Mouse (Mus musculus): Measurements from ENCODE around the gene Olfr104-ps. TPM values are rescaled to one million over a fixed set of nuclear protein-coding genes. Genes with fewer than 3 reads are reported as not detected.

The Olfr104-ps gene
- total RNA-seq (2015) (not detected in 2 replicates), total RNA-seq (2017) (not detected in 2 replicates)

GRCm38 (mm10) chr17:37359282-37359681 is at the start of gene Olfr104-ps:
Olfr104-ps (plus strand) TSS chr17:37359582.
- no peak for ATAC-seq (ENCODE audit: poor library complexity, severe bottlenecking)

GRCm38 (mm10) chr17:37310146-37310699 is 49.2 kb upstream of the Olfr104-ps start:
- no peak for ATAC-seq (ENCODE audit: poor library complexity, severe bottlenecking)

GRCm38 (mm10) chr17:37316954-37317353 is 42.4 kb upstream of the Olfr104-ps start, which contains the start of gene Olfr102:
Olfr102 (minus strand) TSS chr17:37317054.
- no peak for ATAC-seq (ENCODE audit: poor library complexity, severe bottlenecking)

GRCm38 (mm10) chr17:37339598-37339997 is 19.8 kb upstream of the Olfr104-ps start, which contains the start of gene Olfr103:
Olfr103 (minus strand) TSS chr17:37339698.
- ATAC-seq (ENCODE audit: poor library complexity, severe bottlenecking): no peak

- no peak for ATAC-seq (ENCODE audit: poor library complexity, severe bottlenecking)
Measured at GRCm38 (mm10) chr17:37378733-37379132, 19.4 kb downstream of the Olfr104-ps start, which contains the start of gene Olfr105-ps. Olfr105-ps (plus strand) TSS chr17:37379033.

- no peak for ATAC-seq (ENCODE audit: poor library complexity, severe bottlenecking)
Measured at GRCm38 (mm10) chr17:37390093-37390492, 30.7 kb downstream of the Olfr104-ps start, which contains the start of gene Olfr106-ps. Olfr106-ps (plus strand) TSS chr17:37390393.

- no peak for ATAC-seq (ENCODE audit: poor library complexity, severe bottlenecking)
Measured at GRCm38 (mm10) chr17:37398926-37399325, 39.5 kb downstream of the Olfr104-ps start, which contains the start of gene Olfr107. Olfr107 (plus strand) TSS chr17:37399226.

- no peak for ATAC-seq (ENCODE audit: poor library complexity, severe bottlenecking)
Measured at GRCm38 (mm10) chr17:37413380-37413779, 54.0 kb downstream of the Olfr104-ps start.

Other genes starting within 250 kb of the Olfr104-ps start
- not detected in 2 replicates for gene Olfr92, start 239.5 kb upstream of the Olfr104-ps start, total RNA-seq (2015)
- gene Olfr92, start 239.5 kb upstream of the Olfr104-ps start, total RNA-seq (2017): not detected in 2 replicates
- not detected in 2 replicates for gene Olfr93, start 198.1 kb upstream of the Olfr104-ps start, total RNA-seq (2015)
- gene Olfr93, start 198.1 kb upstream of the Olfr104-ps start, total RNA-seq (2017): not detected in 2 replicates
- not detected in 2 replicates for gene Ubd, start 165.7 kb upstream of the Olfr104-ps start, total RNA-seq (2015)
- 0.40 TPM in 1 of 2 replicates, not detected in the other for gene Ubd, start 165.7 kb upstream of the Olfr104-ps start, total RNA-seq (2017)
- not detected in 2 replicates for gene Olfr94, start 158.6 kb upstream of the Olfr104-ps start, total RNA-seq (2015)
- not detected in 2 replicates for gene Olfr94, start 158.6 kb upstream of the Olfr104-ps start, total RNA-seq (2017)
- gene Olfr95, start 146.5 kb upstream of the Olfr104-ps start, total RNA-seq (2015): not detected in 2 replicates
- 0.04 TPM in 1 of 2 replicates, not detected in the other for gene Olfr95, start 146.5 kb upstream of the Olfr104-ps start, total RNA-seq (2017)
- gene Olfr96, start 139.4 kb upstream of the Olfr104-ps start, total RNA-seq (2015): not detected in 2 replicates
- gene Olfr96, start 139.4 kb upstream of the Olfr104-ps start, total RNA-seq (2017): not detected in 2 replicates
- gene Olfr97, start 122.3 kb upstream of the Olfr104-ps start, total RNA-seq (2015): not detected in 2 replicates
- not detected in 2 replicates for gene Olfr97, start 122.3 kb upstream of the Olfr104-ps start, total RNA-seq (2017)
- gene Olfr98, start 95.8 kb upstream of the Olfr104-ps start, total RNA-seq (2015): not detected in 2 replicates
- gene Olfr98, start 95.8 kb upstream of the Olfr104-ps start, total RNA-seq (2017): not detected in 2 replicates
- 17.4 and 20.9 TPM in 2 replicates for gene H2-M3, start 89.4 kb upstream of the Olfr104-ps start, total RNA-seq (2015)
- gene H2-M3, start 89.4 kb upstream of the Olfr104-ps start, total RNA-seq (2017): 42.3 and 45.1 TPM in 2 replicates
- gene Olfr99, start 76.1 kb upstream of the Olfr104-ps start, total RNA-seq (2015): not detected in 2 replicates
- gene Olfr99, start 76.1 kb upstream of the Olfr104-ps start, total RNA-seq (2017): not detected in 2 replicates
- gene Olfr101, start 55.3 kb upstream of the Olfr104-ps start, total RNA-seq (2015): not detected in 2 replicates
- gene Olfr101, start 55.3 kb upstream of the Olfr104-ps start, total RNA-seq (2017): not detected in 2 replicates
- gene Olfr102, start 42.5 kb upstream of the Olfr104-ps start, total RNA-seq (2015): not detected in 2 replicates
- gene Olfr102, start 42.5 kb upstream of the Olfr104-ps start, total RNA-seq (2017): not detected in 2 replicates
- gene Olfr103, start 19.9 kb upstream of the Olfr104-ps start, total RNA-seq (2015): not detected in 2 replicates
- not detected in 2 replicates for gene Olfr103, start 19.9 kb upstream of the Olfr104-ps start, total RNA-seq (2017)
- gene Olfr105-ps, start 19.5 kb downstream of the Olfr104-ps start, total RNA-seq (2015): not detected in 2 replicates
- gene Olfr105-ps, start 19.5 kb downstream of the Olfr104-ps start, total RNA-seq (2017): not detected in 2 replicates
- gene Olfr106-ps, start 30.8 kb downstream of the Olfr104-ps start, total RNA-seq (2015): not detected in 2 replicates
- gene Olfr106-ps, start 30.8 kb downstream of the Olfr104-ps start, total RNA-seq (2017): not detected in 2 replicates
- gene Olfr107, start 39.6 kb downstream of the Olfr104-ps start, total RNA-seq (2015): not detected in 2 replicates
- not detected in 2 replicates for gene Olfr107, start 39.6 kb downstream of the Olfr104-ps start, total RNA-seq (2017)
- not detected in 2 replicates for gene Olfr108, start 85.9 kb downstream of the Olfr104-ps start, total RNA-seq (2015)
- gene Olfr108, start 85.9 kb downstream of the Olfr104-ps start, total RNA-seq (2017): not detected in 2 replicates
- gene Olfr109, start 99.3 kb downstream of the Olfr104-ps start, total RNA-seq (2015): not detected in 2 replicates
- gene Olfr109, start 99.3 kb downstream of the Olfr104-ps start, total RNA-seq (2017): not detected in 2 replicates
- gene H2-M2, start 124.0 kb downstream of the Olfr104-ps start, total RNA-seq (2015): 0.62 TPM in 1 of 2 replicates, not detected in the other
- gene H2-M2, start 124.0 kb downstream of the Olfr104-ps start, total RNA-seq (2017): not detected in 2 replicates
- gene Olfr110, start 132.9 kb downstream of the Olfr104-ps start, total RNA-seq (2015): not detected in 2 replicates
- gene Olfr110, start 132.9 kb downstream of the Olfr104-ps start, total RNA-seq (2017): not detected in 2 replicates
- not detected in 2 replicates for gene Olfr111, start 148.4 kb downstream of the Olfr104-ps start, total RNA-seq (2015)
- not detected in 2 replicates for gene Olfr111, start 148.4 kb downstream of the Olfr104-ps start, total RNA-seq (2017)
- not detected in 2 replicates for gene Olfr112, start 209.9 kb downstream of the Olfr104-ps start, total RNA-seq (2015)
- gene Olfr112, start 209.9 kb downstream of the Olfr104-ps start, total RNA-seq (2017): not detected in 2 replicates
- gene Olfr113, start 218.1 kb downstream of the Olfr104-ps start, total RNA-seq (2015): not detected in 2 replicates
- not detected in 2 replicates for gene Olfr113, start 218.1 kb downstream of the Olfr104-ps start, total RNA-seq (2017)
- gene Olfr114, start 233.2 kb downstream of the Olfr104-ps start, total RNA-seq (2015): not detected in 2 replicates
- not detected in 2 replicates for gene Olfr114, start 233.2 kb downstream of the Olfr104-ps start, total RNA-seq (2017)

Measured in megakaryocyte, adult 5-6 weeks (primary cell).